Mouse (Mus musculus) heart, adult 2 months (tissue): ENCODE results near the gene Cyp2b10. TPM values are rescaled to one million over a fixed set of nuclear protein-coding genes. Genes with fewer than 3 reads are reported as not detected.
"Not testable (repeated sequence)": the region's sequence is repeated elsewhere in the genome, so short reads cannot be mapped to it uniquely, and the experiment has no call there.

Experiments
- DNase-seq, 2 experiments: peaks; one replicate each; pipeline ENCODE4 v3.0.0; 2021
- H3K27ac ChIP-seq: fragments of 200-600 bp; 2 replicates; pipeline ENCODE4 v1.8.1; 2022
- H3K27me3 ChIP-seq: fragments of 200-500 bp; 2 replicates; pipeline ENCODE4 v1.6.1; 2012; ENCODE audit warnings: mild to moderate bottlenecking, low read length, inconsistent platforms, mixed read lengths; ENCODE audit not compliant: control insufficient read depth, insufficient read depth
- H3K36me3 ChIP-seq: fragments of 200-500 bp; 2 replicates; pipeline ENCODE4 v1.6.1; 2012; ENCODE audit warnings: low read length, inconsistent platforms; ENCODE audit not compliant: control insufficient read depth, insufficient read depth
- H3K4me1 ChIP-seq: fragments of 200-500 bp; 2 replicates; pipeline ENCODE4 v1.6.1; 2011; ENCODE audit warnings: low read length; ENCODE audit not compliant: control insufficient read depth, insufficient read depth
- H3K4me3 ChIP-seq: fragments of 200-600 bp; 2 replicates; pipeline ENCODE4 v1.8.1; 2022
- H3K79me2 ChIP-seq: fragments of 200-500 bp; replicated peaks from 2 replicates; pipeline ENCODE4 v1.6.1; 2012; ENCODE audit warnings: mild to moderate bottlenecking, inconsistent platforms, low read length, moderate library complexity, mixed read lengths; ENCODE audit not compliant: control insufficient read depth, insufficient read depth
- H3K9ac ChIP-seq: fragments of 200-500 bp; 2 replicates; pipeline ENCODE4 v1.6.1; 2012; ENCODE audit warnings: low read depth, mild to moderate bottlenecking, control low read depth, inconsistent platforms, low read length, mixed read lengths
- CTCF ChIP-seq: fragments of 200-600 bp; IDR thresholded peaks from 2 replicates; pipeline ENCODE4 v1.8.1; 2022; ENCODE audit warnings: antibody characterized with exemption, mild to moderate bottlenecking, moderate library complexity
- EP300 ChIP-seq: fragments of 200-500 bp; IDR thresholded peaks from 2 replicates; pipeline ENCODE4 v1.6.1; 2011; ENCODE audit warnings: low read depth, low read length, control low read depth; ENCODE audit not compliant: insufficient read depth
- POLR2A ChIP-seq: fragments of 200-500 bp; IDR thresholded peaks from 2 replicates; pipeline ENCODE4 v1.6.1; 2011; ENCODE audit warnings: mild to moderate bottlenecking, low read depth, low read length, control low read depth; ENCODE audit not compliant: insufficient read depth
- WGBS: fragments of 180-500 bp; shearing (Covaris S2); methylation state at CpG from one replicate; pipeline ENCODE4 v1.1.7; 2018; 5-methylcytosine and 5-hydroxymethylcytosine counted together
- intact Hi-C: fragments of 180-260 bp; cut with DNase I; formaldehyde crosslinking; loops from one replicate; pipeline ENCODE4 v1.15.1; 2025
- polyA plus RNA-seq: library from polyadenylated mRNA; depleted of rRNA; stranded (reverse); fragments of >200 nt; gene quantifications from 2 replicates; pipeline ENCODE4 v1.2.3, GENCODE M21; 2012; rRNA removed
- total RNA-seq, 2 experiments: library from RNA; stranded (reverse); gene quantifications; 2 replicates each; pipeline ENCODE4 v1.2.3; 2021

The Cyp2b10 gene
- total and polyA plus RNA-seq, 3 experiments = 1.3 to 3.1 (median 1.8) TPM

GRCm38 (mm10) chr7:25917271-25917670 is 19.9 kb downstream of the Cyp2b10 start:
- H3K4me3 ChIP-seq, H3K27me3 ChIP-seq, H3K79me2 ChIP-seq, H3K27ac ChIP-seq, DNase-seq, H3K4me1 ChIP-seq, H3K36me3 ChIP-seq, H3K9ac ChIP-seq, intact Hi-C loops: not testable (repeated sequence)
- TF ChIP-seq CTCF = peak; percentile 63
- 44% methylated on average over 5 of the region's 5 CpGs for WGBS

- Histone ChIP-seq H3K4me3 (no peak overlapping the region), H3K4me1 (no peaks in the 10 kb centered on the region), H3K27ac (no peak overlapping the region), H3K36me3 (no peaks in the 10 kb centered on the region), H3K9ac (no peak overlapping the region), H3K79me2 (no peaks in the 10 kb centered on the region), H3K27me3 (no peaks in the 10 kb centered on the region)
- intact Hi-C loops = no loop called here
- TF ChIP-seq CTCF (no peak), EP300 (no peak), POLR2A (no peak)
- DNase-seq = no peak
- 63% methylated on average over 1 of the region's 1 CpGs for WGBS
Measured at GRCm38 (mm10) chr7:25919467-25919866, 22.0 kb downstream of the Cyp2b10 start.

- intact Hi-C loops = no loop called here
- H3K4me1 ChIP-seq = no peaks in the 10 kb centered on the region
- H3K27ac ChIP-seq = no peak overlapping the region
- H3K36me3 ChIP-seq = no peaks in the 10 kb centered on the region
- H3K27me3 ChIP-seq = no peaks in the 10 kb centered on the region
- DNase-seq = no peak
- H3K4me3 ChIP-seq = no peak overlapping the region
- 34% methylated on average over 1 of the region's 1 CpGs for WGBS
- no peaks in the 10 kb centered on the region for H3K79me2 ChIP-seq
- no peak overlapping the region for H3K9ac ChIP-seq
- TF ChIP-seq POLR2A (no peak), CTCF (no peak), EP300 (no peak)
Measured at GRCm38 (mm10) chr7:25945274-25945673, 47.9 kb downstream of the Cyp2b10 start.

Other genes with a start within 250 kb of the Cyp2b10 start
- gene Bckdha, start 238.6 kb upstream of the Cyp2b10 start, total RNA-seq = 100 to 1,000 TPM; 225 to 312 TPM
- gene Bckdha, start 238.6 kb upstream of the Cyp2b10 start, polyA plus RNA-seq = 490 and 545 TPM in 2 replicates
- 10 to 100 TPM; 16.6 to 20.5 TPM for gene Exosc5, start 238.5 kb upstream of the Cyp2b10 start, total RNA-seq
- gene Exosc5, start 238.5 kb upstream of the Cyp2b10 start, polyA plus RNA-seq = 21.0 and 23.5 TPM in 2 replicates
- not detected for gene Tmem91, start 222.5 kb upstream of the Cyp2b10 start, total RNA-seq
- 1.1 TPM in 1 of 2 replicates, not detected in the other for gene Tmem91, start 222.5 kb upstream of the Cyp2b10 start, polyA plus RNA-seq
- gene B9d2, start 216.8 kb upstream of the Cyp2b10 start, total RNA-seq = 10 to 100 TPM in 1 of 2 experiments, 1 to 10 TPM in 1; 7.9 to 10.2 TPM
- gene B9d2, start 216.8 kb upstream of the Cyp2b10 start, polyA plus RNA-seq = 31.5 and 32.2 TPM in 2 replicates
- gene Tgfb1, start 210.6 kb upstream of the Cyp2b10 start, total RNA-seq = 10 to 100 TPM; 21.5 to 22.5 TPM
- 16.3 and 24.7 TPM in 2 replicates for gene Tgfb1, start 210.6 kb upstream of the Cyp2b10 start, polyA plus RNA-seq
- gene Ccdc97, start 178.5 kb upstream of the Cyp2b10 start, total RNA-seq = 10 to 100 TPM; 51.8 to 59.3 TPM
- gene Ccdc97, start 178.5 kb upstream of the Cyp2b10 start, polyA plus RNA-seq = 62.9 and 72.6 TPM in 2 replicates
- 10 to 100 TPM; 71.0 to 76.2 TPM for gene Hnrnpul1, start 142.9 kb upstream of the Cyp2b10 start, total RNA-seq
- 24.5 and 29.4 TPM in 2 replicates for gene Hnrnpul1, start 142.9 kb upstream of the Cyp2b10 start, polyA plus RNA-seq
- 10 to 100 TPM; 75.0 to 82.4 TPM for gene Axl, start 108.9 kb upstream of the Cyp2b10 start, total RNA-seq
- 51.8 and 73.7 TPM in 2 replicates for gene Axl, start 108.9 kb upstream of the Cyp2b10 start, polyA plus RNA-seq
- gene Cyp2s1, start 80.7 kb upstream of the Cyp2b10 start, total RNA-seq = 1 to 10 TPM; 5.7 to 5.9 TPM
- 5.4 and 10.1 TPM in 2 replicates for gene Cyp2s1, start 80.7 kb upstream of the Cyp2b10 start, polyA plus RNA-seq
- not detected for gene Cyp2b13, start 163.9 kb downstream of the Cyp2b10 start, total RNA-seq
- not detected in 2 replicates for gene Cyp2b13, start 163.9 kb downstream of the Cyp2b10 start, polyA plus RNA-seq